Mouse (Mus musculus): ENCODE data around the gene Dnah11. TPM values are rescaled to one million over a fixed set of nuclear protein-coding genes. Genes with fewer than 3 reads are reported as not detected.

Gene Dnah11
- polyA plus RNA-seq, 1 experiment from 2014 or later = 0.34 TPM

DNA sequence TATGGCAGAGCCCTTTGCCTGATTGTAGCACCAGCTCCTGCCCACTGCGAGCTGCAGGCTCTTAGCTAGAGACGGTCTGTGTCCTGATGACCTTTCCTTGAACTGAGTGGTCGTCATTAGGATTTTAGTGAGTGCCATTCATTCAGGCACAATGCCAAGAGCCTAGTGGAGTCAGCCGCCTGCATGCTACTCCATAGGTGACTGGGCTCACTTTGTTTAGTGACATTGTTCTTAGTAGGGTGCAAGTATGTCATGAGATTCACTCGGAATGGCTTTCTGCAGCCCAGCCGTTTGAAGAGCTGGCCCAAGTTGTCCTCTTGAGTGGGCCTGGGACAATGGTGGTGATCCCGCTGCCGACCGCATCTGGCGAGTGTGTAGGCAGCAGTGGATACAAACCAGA, 348.4 kb downstream of the Dnah11 start:
- H3K27ac ChIP-seq (ENCODE audit: low read depth) = no peak overlapping the region
- no peak overlapping the region for H3K9ac ChIP-seq
- DNase-seq = peak; percentile 33
- H3K4me2 ChIP-seq = no peak overlapping the region
- H3K4me3 ChIP-seq (ENCODE audit: low read depth, low read length) = no peak overlapping the region
- TF ChIP-seq CTCF (IDR thresholded peaks at IDR 0.05; ENCODE audit: low read depth) = no peak
- no peaks in the 10 kb centered on the region for H3K27me3 ChIP-seq (ENCODE audit: insufficient read depth, low read length)
- no peaks in the 10 kb centered on the region for H3K9me3 ChIP-seq (ENCODE audit: low read depth, low read length)
- no peaks in the 10 kb centered on the region for H3K36me3 ChIP-seq (ENCODE audit: insufficient read depth)
- ATAC-seq (ENCODE audit: insufficient read depth) = no peak
- WGBS = 52% methylated on average over 10 of the region's 10 CpGs
- H3K4me1 ChIP-seq (ENCODE audit: insufficient read depth) = no peaks in the 10 kb centered on the region; the same call in 1 of the 2 replicates

GRCm38 (mm10) chr12:117848621-117849020, 350.2 kb downstream of the Dnah11 start:
- TF ChIP-seq CTCF (IDR thresholded peaks at IDR 0.05; ENCODE audit: low read depth) = no peak
- no peak overlapping the region for H3K4me2 ChIP-seq
- DNase-seq (no peak), ATAC-seq (ENCODE audit: insufficient read depth) (no peak)
- no peaks in the 10 kb centered on the region for H3K36me3 ChIP-seq (ENCODE audit: insufficient read depth)
- no peaks in the 10 kb centered on the region; the same call in 1 of the 2 replicates for H3K4me1 ChIP-seq (ENCODE audit: insufficient read depth)
- H3K4me3 ChIP-seq (ENCODE audit: low read depth, low read length) = no peak overlapping the region
- H3K27me3 ChIP-seq (ENCODE audit: insufficient read depth, low read length) = no peaks in the 10 kb centered on the region
- H3K27ac ChIP-seq (ENCODE audit: low read depth) = no peak overlapping the region
- no peaks in the 10 kb centered on the region for H3K9me3 ChIP-seq (ENCODE audit: low read depth, low read length)
- WGBS = 91% methylated on average over 6 of the region's 6 CpGs
- H3K9ac ChIP-seq = no peak overlapping the region

- Histone ChIP-seq H3K27ac (ENCODE audit: low read depth) (no peak overlapping the region), H3K9me3 (ENCODE audit: low read depth, low read length) (no peaks in the 10 kb centered on the region), H3K4me3 (ENCODE audit: low read depth, low read length) (peak overlapping the region; percentile 81), H3K9ac (peak overlapping the region; percentile 87), H3K27me3 (ENCODE audit: insufficient read depth, low read length) (no peaks in the 10 kb centered on the region), H3K36me3 (ENCODE audit: insufficient read depth) (no peaks in the 10 kb centered on the region), H3K4me2 (peak overlapping the region; percentile 82), H3K4me1 (ENCODE audit: insufficient read depth) (no peaks in the 10 kb centered on the region)
- DNase-seq = no peak
- 20% methylated on average over 2 of the region's 2 CpGs for WGBS
- no peak for TF ChIP-seq CTCF (IDR thresholded peaks at IDR 0.05; ENCODE audit: low read depth)
- ATAC-seq (ENCODE audit: insufficient read depth) = no peak
Observed at GRCm38 (mm10) chr12:117844917-117845316, 353.9 kb downstream of the Dnah11 start.

- DNase-seq = no peak
- TF ChIP-seq CTCF (IDR thresholded peaks at IDR 0.05; ENCODE audit: low read depth) = no peak
- Histone ChIP-seq H3K36me3 (ENCODE audit: insufficient read depth) (no peaks in the 10 kb centered on the region), H3K4me1 (ENCODE audit: insufficient read depth) (no peaks in the 10 kb centered on the region), H3K4me3 (ENCODE audit: low read depth, low read length) (peak overlapping the region; percentile 81), H3K27ac (ENCODE audit: low read depth) (peak overlapping the region; percentile 86), H3K27me3 (ENCODE audit: insufficient read depth, low read length) (no peaks in the 10 kb centered on the region), H3K9ac (peak overlapping the region; percentile 87), H3K9me3 (ENCODE audit: low read depth, low read length) (no peaks in the 10 kb centered on the region), H3K4me2 (peak overlapping the region; percentile 82)
- under 1% methylated on average over 15 of the region's 15 CpGs for WGBS
- ATAC-seq (ENCODE audit: insufficient read depth) = no peak
Observed at GRCm38 (mm10) chr12:117844075-117844408, 354.8 kb downstream of the Dnah11 start.

GRCm38 (mm10) chr12:117843302-117844074, 355.4 kb downstream of the Dnah11 start:
- peak overlapping the region; percentile 87 for H3K9ac ChIP-seq
- H3K36me3 ChIP-seq (ENCODE audit: insufficient read depth) = no peaks in the 10 kb centered on the region
- WGBS = under 1% methylated on average over 73 of the region's 75 CpGs
- H3K4me2 ChIP-seq = peak overlapping the region; percentile 82
- H3K27me3 ChIP-seq (ENCODE audit: insufficient read depth, low read length) = no peaks in the 10 kb centered on the region
- no peaks in the 10 kb centered on the region for H3K4me1 ChIP-seq (ENCODE audit: insufficient read depth)
- peak overlapping the region; percentile 81 for H3K4me3 ChIP-seq (ENCODE audit: low read depth, low read length)
- no peak for TF ChIP-seq CTCF (IDR thresholded peaks at IDR 0.05; ENCODE audit: low read depth)
- H3K27ac ChIP-seq (ENCODE audit: low read depth) = peak overlapping the region; percentile 86
- no peaks in the 10 kb centered on the region for H3K9me3 ChIP-seq (ENCODE audit: low read depth, low read length)
- DNase-seq (peak; percentile 85), ATAC-seq (ENCODE audit: insufficient read depth) (peak; percentile 96)

- H3K4me1 ChIP-seq (ENCODE audit: insufficient read depth) = no peaks in the 10 kb centered on the region
- DNase-seq = no peak
- H3K36me3 ChIP-seq (ENCODE audit: insufficient read depth) = no peaks in the 10 kb centered on the region
- H3K9me3 ChIP-seq (ENCODE audit: low read depth, low read length) = no peaks in the 10 kb centered on the region
- no peak overlapping the region for H3K27ac ChIP-seq (ENCODE audit: low read depth)
- no peak overlapping the region for H3K4me3 ChIP-seq (ENCODE audit: low read depth, low read length)
- ATAC-seq (ENCODE audit: insufficient read depth) = no peak
- no peak overlapping the region for H3K9ac ChIP-seq
- TF ChIP-seq CTCF (IDR thresholded peaks at IDR 0.05; ENCODE audit: low read depth) = no peak
- H3K27me3 ChIP-seq (ENCODE audit: insufficient read depth, low read length) = no peaks in the 10 kb centered on the region
- peak overlapping the region; percentile 82; the same call in 1 of the 2 replicates for H3K4me2 ChIP-seq
- 67% methylated on average over 1 of the region's 1 CpGs for WGBS
Observed at GRCm38 (mm10) chr12:117842676-117843075, 356.2 kb downstream of the Dnah11 start.

DNA sequence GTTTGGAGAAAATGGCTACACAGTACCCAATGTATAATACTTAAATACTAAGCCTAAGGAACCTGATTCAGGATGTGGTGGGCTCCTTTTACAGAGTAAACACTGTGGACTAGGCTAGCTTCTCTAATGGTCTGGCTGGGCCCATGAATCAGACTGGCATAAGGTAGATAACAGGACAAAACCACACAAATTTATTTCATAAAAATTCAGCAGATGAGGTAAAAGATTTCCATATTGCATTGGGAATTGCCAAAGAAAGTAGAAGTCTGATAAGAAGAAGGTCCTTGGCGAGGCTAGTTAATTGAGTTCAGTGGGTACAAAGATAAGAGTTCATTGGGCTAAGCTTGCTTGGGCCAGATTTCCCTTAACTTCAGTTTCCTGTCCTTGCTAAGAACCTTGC, 358.1 kb downstream of the Dnah11 start:
- H3K9ac ChIP-seq = no peak overlapping the region
- H3K27me3 ChIP-seq (ENCODE audit: insufficient read depth, low read length) = no peaks in the 10 kb centered on the region
- ATAC-seq (ENCODE audit: insufficient read depth) (no peak), DNase-seq (no peak)
- no peak overlapping the region for H3K4me2 ChIP-seq
- no peak overlapping the region for H3K4me3 ChIP-seq (ENCODE audit: low read depth, low read length)
- H3K9me3 ChIP-seq (ENCODE audit: low read depth, low read length) = no peaks in the 10 kb centered on the region
- no peak for TF ChIP-seq CTCF (IDR thresholded peaks at IDR 0.05; ENCODE audit: low read depth)
- H3K36me3 ChIP-seq (ENCODE audit: insufficient read depth) = no peaks in the 10 kb centered on the region
- no peaks in the 10 kb centered on the region for H3K4me1 ChIP-seq (ENCODE audit: insufficient read depth)
- H3K27ac ChIP-seq (ENCODE audit: low read depth) = no peak overlapping the region
- WGBS = 65% methylated on average over 1 of the region's 1 CpGs

Data from lung, embryonic 14.5 days (tissue).